In the genomic region with DNA sequence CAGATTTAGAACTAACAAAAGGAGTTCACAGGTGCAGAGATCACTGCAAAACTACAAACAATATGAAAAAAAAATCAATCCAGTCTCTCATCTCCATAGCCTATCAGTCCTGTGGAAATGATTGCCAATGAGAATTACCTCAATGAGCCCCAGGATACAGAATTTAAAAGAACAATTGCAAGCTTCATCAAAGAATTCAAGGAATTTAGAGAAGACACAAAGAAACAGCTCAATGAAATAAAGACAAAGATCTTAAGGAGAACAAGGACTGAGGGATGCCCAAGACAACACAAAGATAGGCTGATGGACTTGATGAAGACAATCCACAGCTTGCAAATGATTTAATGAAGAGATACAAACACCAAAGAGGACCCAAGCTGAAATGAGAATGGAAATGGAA, we compare ENCODE assay signal across 30 mouse cellular contexts. TPM values are rescaled to one million over a fixed set of nuclear protein-coding genes. Genes with fewer than 3 reads are reported as not detected.
"Had no signal": no experiment of that assay in that cellular context is flagged by ENCODE, and none has a peak within 500 bp of the region (broad histone marks: within the 10 kb centered on the region; RNA-seq: fewer than 3 reads in every experiment).

No protein-coding gene starts in this region.

- H3K36me3 ChIP-seq: embryonic facial prominence, embryonic 10.5 days; embryonic facial prominence, embryonic 12.5 days; embryonic facial prominence, embryonic 13.5 days; embryonic facial prominence, embryonic 15.5 days; forebrain, embryonic 10.5 days; forebrain, embryonic 12.5 days; forebrain, embryonic 15.5 days; heart, embryonic 10.5 days had no signal

- H3K27me3 ChIP-seq: embryonic facial prominence, embryonic 12.5 days; embryonic facial prominence, embryonic 13.5 days; embryonic facial prominence, embryonic 15.5 days; forebrain, embryonic 12.5 days; forebrain, embryonic 13.5 days; forebrain, embryonic 15.5 days had no signal

- H3K4me2 ChIP-seq: embryonic facial prominence, embryonic 12.5 days; embryonic facial prominence, embryonic 13.5 days; embryonic facial prominence, embryonic 15.5 days; forebrain, embryonic 12.5 days; forebrain, embryonic 13.5 days; forebrain, embryonic 15.5 days had no signal

- H3K4me1 ChIP-seq: embryonic facial prominence, embryonic 10.5 days; embryonic facial prominence, embryonic 12.5 days; embryonic facial prominence, embryonic 13.5 days; embryonic facial prominence, embryonic 15.5 days; forebrain, embryonic 10.5 days; forebrain, embryonic 12.5 days; forebrain, embryonic 13.5 days; forebrain, embryonic 15.5 days; heart, embryonic 10.5 days had no signal

- H3K27ac ChIP-seq: embryonic facial prominence, embryonic 10.5 days; embryonic facial prominence, embryonic 12.5 days; embryonic facial prominence, embryonic 13.5 days; embryonic facial prominence, embryonic 15.5 days; forebrain, embryonic 10.5 days; forebrain, embryonic 12.5 days; forebrain, embryonic 13.5 days; forebrain, embryonic 15.5 days; gastrocnemius, adult 2 months; heart, embryonic 10.5 days had no signal

- H3K4me3 ChIP-seq: embryonic facial prominence, embryonic 10.5 days; embryonic facial prominence, embryonic 12.5 days; embryonic facial prominence, embryonic 13.5 days; embryonic facial prominence, embryonic 15.5 days; erythroblast, embryonic 14.5 days; forebrain, embryonic 10.5 days; forebrain, embryonic 12.5 days; forebrain, embryonic 13.5 days; forebrain, embryonic 15.5 days; gastrocnemius, adult 2 months; heart, embryonic 10.5 days had no signal

- ATAC-seq: forebrain, embryonic 13.5 days; forebrain, embryonic 14.5 days; forebrain, embryonic 15.5 days; forebrain, embryonic 16.5 days; forebrain, postnatal 0 days had no signal

- DNase-seq: cerebellum, adult 9-10 months; cerebellum, adult 9-11 months; cerebellum, postnatal 10 days; cerebellum, postnatal 14 days; cerebellum, postnatal 25 days; cerebellum, postnatal 36 days; embryo, embryonic 11 days; forebrain, postnatal 0 days; gastrocnemius, adult 2 months; gastrocnemius, postnatal 10 days; gastrocnemius, postnatal 14 days; gastrocnemius, postnatal 25 days; gastrocnemius, postnatal 36 days; heart, adult 18-20 months had no signal

- H3K9me3 ChIP-seq: embryonic facial prominence, embryonic 10.5 days; embryonic facial prominence, embryonic 12.5 days; embryonic facial prominence, embryonic 15.5 days; forebrain, embryonic 12.5 days; forebrain, embryonic 15.5 days; heart, embryonic 10.5 days had no signal

- H3K9ac ChIP-seq: embryonic facial prominence, embryonic 12.5 days; embryonic facial prominence, embryonic 13.5 days; embryonic facial prominence, embryonic 15.5 days; forebrain, embryonic 12.5 days; forebrain, embryonic 13.5 days; forebrain, embryonic 15.5 days; forebrain, postnatal 0 days had no signal

RNA-seq across cellular contexts. Expression of gene Il31ra, which starts 20.4 kb away (rescaled TPM):
- total RNA-seq: gastrocnemius, adult 18-20 months; gastrocnemius, postnatal 25 days; gastrocnemius, postnatal 36 days; heart, adult 18-20 months; heart, adult 8-10 months had no signal
- polyA plus RNA-seq: embryonic facial prominence, embryonic 10.5 days; embryonic facial prominence, embryonic 11.5 days; erythroblast, embryonic 14.5 days; forebrain, embryonic 10.5 days; forebrain, embryonic 11.5 days had no signal
